Mouse (Mus musculus) heart, postnatal 0 days (tissue): ENCODE measurements around the gene Susd5. TPM values are rescaled to one million over a fixed set of nuclear protein-coding genes. Genes with fewer than 3 reads are reported as not detected.
A peak's percentile ranks its signal among the peaks of the same experiment; 100 is the strongest.

ENCODE experiments used
- ATAC-seq: fragments of 200-750 bp; cut with Nextera tagmentation; 2 replicates; pipeline ENCODE4 v1.8.0; 2017; ENCODE audit warnings: low read depth, moderate number of reproducible peaks, moderate library complexity; ENCODE audit not compliant: insufficient read depth
- DNase-seq: peaks from one replicate; pipeline ENCODE4 v3.0.0-alpha.2; 2016; ENCODE audit warnings: low spot score
- H3K27ac ChIP-seq: fragments of 300-500 bp; sonication (generic); 2 replicates; pipeline ENCODE4 v1.5.1; 2014; ENCODE audit warnings: low read depth, mild to moderate bottlenecking
- H3K27me3 ChIP-seq: fragments of 300-500 bp; sonication (generic); 2 replicates; pipeline ENCODE4 v1.6.1; 2014; ENCODE audit warnings: low read length, mixed read lengths; ENCODE audit not compliant: control insufficient read depth, insufficient read depth
- H3K36me3 ChIP-seq: fragments of 300-500 bp; sonication (generic); replicated peaks from 2 replicates; pipeline ENCODE4 v1.6.1; 2014; ENCODE audit warnings: low read length, mixed read lengths; ENCODE audit not compliant: control insufficient read depth, insufficient read depth
- H3K4me1 ChIP-seq: fragments of 300-500 bp; sonication (generic); 2 replicates; pipeline ENCODE4 v1.6.1; 2014; ENCODE audit warnings: antibody characterized with exemption; ENCODE audit not compliant: control insufficient read depth, insufficient read depth
- H3K4me2 ChIP-seq: fragments of 300-500 bp; sonication (generic); 2 replicates; pipeline ENCODE4 v1.6.1; 2014; ENCODE audit warnings: low read depth, mild to moderate bottlenecking, low read length, moderate library complexity
- H3K4me3 ChIP-seq: fragments of 300-500 bp; sonication (generic); 2 replicates; pipeline ENCODE4 v1.5.1; 2014; ENCODE audit warnings: low read depth, low read length
- H3K9ac ChIP-seq: fragments of 300-500 bp; sonication (generic); replicated peaks from 2 replicates; pipeline ENCODE4 v1.6.1; 2014; ENCODE audit warnings: low read depth, low read length, mixed read lengths
- H3K9me3 ChIP-seq: fragments of 300-500 bp; sonication (generic); replicated peaks from 2 replicates; pipeline ENCODE4 v1.6.1; 2016; ENCODE audit warnings: low read length; ENCODE audit not compliant: control insufficient read depth
- CTCF ChIP-seq: IDR thresholded peaks from 2 replicates; pipeline ENCODE4 v1.5.1; 2016; ENCODE audit warnings: antibody characterized with exemption, control low read depth, low read depth
- EP300 ChIP-seq: IDR thresholded peaks from 2 replicates; pipeline ENCODE4 v1.6.1; 2016; ENCODE audit warnings: antibody characterized with exemption, low read depth
- WGBS: fragments of 180-500 bp; shearing (Covaris S2); extraction: QIAGEN DNeasy Blood & Tissue Kit; methylation state at CpG from one replicate; pipeline ENCODE4 v1.1.7; 2014; 5-methylcytosine and 5-hydroxymethylcytosine counted together
- polyA plus RNA-seq: library from polyadenylated mRNA; unstranded; fragments of >200 nt; fragmentation: Nextera tagmentation; extraction: Ambion mirVana; gene quantifications from 2 replicates; pipeline ENCODE4 v1.2.1, GENCODE M21; 2015
- total RNA-seq: library from RNA; depleted of rRNA; stranded (reverse); fragments of >200 nt; gene quantifications from 2 replicates; pipeline ENCODE4 v1.2.3, GENCODE M21; 2014; ENCODE audit warnings: low replicate concordance

Gene Susd5
- total and polyA plus RNA-seq, 2 experiments from 2014 or later: 0.19 to 0.25 TPM

DNA sequence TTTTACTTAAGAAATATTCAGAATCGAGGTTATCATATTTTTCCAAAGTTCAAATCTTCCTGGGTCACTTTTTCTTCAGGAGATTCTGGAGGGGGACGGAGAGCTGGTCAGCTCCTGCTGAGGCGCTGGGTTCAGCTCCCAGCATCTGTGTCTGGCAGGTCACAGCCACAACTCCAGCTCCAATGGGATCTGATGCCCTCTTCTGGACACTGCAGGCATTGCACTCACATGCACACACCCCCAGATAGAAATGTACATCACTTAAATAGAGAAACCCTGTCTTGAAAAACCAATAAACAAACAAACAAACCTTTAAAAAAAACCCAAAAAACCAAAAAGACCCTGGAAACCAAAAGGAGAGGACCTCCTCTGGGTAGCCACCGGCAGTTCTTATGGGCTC, 41.2 kb upstream of the Susd5 start:
- no peak overlapping the region for H3K4me2 ChIP-seq
- no peak overlapping the region for H3K27ac ChIP-seq
- H3K4me3 ChIP-seq: no peak overlapping the region
- no peaks in the 10 kb centered on the region for H3K27me3 ChIP-seq
- H3K9me3 ChIP-seq: no peaks in the 10 kb centered on the region
- no peaks in the 10 kb centered on the region for H3K36me3 ChIP-seq
- TF ChIP-seq EP300: no peak
- no peak for TF ChIP-seq CTCF
- 86% methylated on average over 4 of the region's 4 CpGs for WGBS
- DNase-seq (no peak), ATAC-seq (no peak)
- H3K4me1 ChIP-seq: no peaks in the 10 kb centered on the region
- no peak overlapping the region for H3K9ac ChIP-seq

DNA sequence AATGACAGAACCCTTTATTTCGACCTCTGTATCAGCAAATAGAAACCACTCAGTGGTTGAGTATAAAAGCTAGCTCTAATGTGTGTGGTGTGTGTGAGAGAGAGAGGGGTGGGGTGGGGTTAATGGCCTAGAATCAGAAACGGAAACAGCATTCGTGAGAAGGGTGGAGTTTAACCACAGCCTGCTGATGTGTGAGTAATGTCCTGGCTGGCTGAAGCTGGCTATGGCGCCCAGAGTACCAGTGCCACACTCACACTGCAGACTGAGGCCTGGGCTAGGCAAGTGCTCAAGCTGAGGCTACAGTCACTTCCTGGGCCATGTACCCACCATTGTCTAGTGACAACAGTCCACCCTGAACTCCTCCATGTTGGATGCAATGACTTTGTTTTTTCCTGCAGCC, 40.5 kb upstream of the Susd5 start:
- Histone ChIP-seq H3K36me3 (no peaks in the 10 kb centered on the region), H3K27ac (no peak overlapping the region), H3K4me1 (no peaks in the 10 kb centered on the region), H3K27me3 (no peaks in the 10 kb centered on the region), H3K9ac (no peak overlapping the region), H3K4me2 (no peak overlapping the region), H3K4me3 (no peak overlapping the region), H3K9me3 (no peaks in the 10 kb centered on the region)
- no peak for TF ChIP-seq CTCF
- no peak for TF ChIP-seq EP300
- 51% methylated on average over 4 of the region's 4 CpGs for WGBS
- no peak for ATAC-seq
- no peak for DNase-seq

DNA sequence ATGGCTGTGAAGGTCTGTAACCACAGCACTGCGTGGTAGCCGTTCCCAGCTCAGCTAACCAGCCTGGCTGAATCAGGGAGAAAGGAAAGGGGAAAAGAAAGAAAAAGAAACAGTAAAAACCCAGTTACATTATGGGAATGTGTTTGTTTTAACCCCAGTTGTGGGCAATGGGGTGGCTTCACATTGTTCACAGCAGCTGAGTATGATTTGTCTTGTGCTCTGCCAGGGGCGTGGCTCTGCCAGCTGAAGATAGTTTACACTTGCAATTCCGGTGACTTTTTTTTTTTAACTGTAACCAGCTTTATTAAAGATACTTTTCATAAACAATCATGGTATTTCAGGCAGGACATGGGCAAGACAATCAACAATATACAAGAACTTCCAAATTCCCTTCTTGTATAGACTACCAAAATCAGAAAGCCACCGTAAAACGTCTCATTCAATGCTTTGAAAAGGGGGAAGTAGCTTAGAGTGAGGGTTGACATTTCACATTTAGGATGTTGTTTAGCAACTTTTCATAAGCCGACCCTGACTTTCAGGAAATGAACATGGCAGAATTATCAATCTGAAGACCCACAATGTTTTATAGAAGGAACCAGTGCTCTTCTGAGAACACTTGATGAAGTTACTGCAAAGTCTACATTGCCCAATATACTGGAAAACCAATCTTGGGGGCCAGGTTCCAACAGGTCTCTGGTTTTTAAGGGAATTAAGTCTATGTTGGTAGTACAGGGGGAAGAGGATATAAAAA, 37.8 kb upstream of the Susd5 start:
- 81% methylated on average over 7 of the region's 7 CpGs for WGBS
- Histone ChIP-seq H3K27ac (no peak overlapping the region), H3K4me2 (no peak overlapping the region), H3K27me3 (no peaks in the 10 kb centered on the region), H3K9ac (no peak overlapping the region), H3K4me1 (no peaks in the 10 kb centered on the region), H3K9me3 (no peaks in the 10 kb centered on the region), H3K36me3 (no peaks in the 10 kb centered on the region), H3K4me3 (no peak overlapping the region)
- DNase-seq (no peak), ATAC-seq (no peak)
- TF ChIP-seq CTCF: no peak
- no peak for TF ChIP-seq EP300

DNA sequence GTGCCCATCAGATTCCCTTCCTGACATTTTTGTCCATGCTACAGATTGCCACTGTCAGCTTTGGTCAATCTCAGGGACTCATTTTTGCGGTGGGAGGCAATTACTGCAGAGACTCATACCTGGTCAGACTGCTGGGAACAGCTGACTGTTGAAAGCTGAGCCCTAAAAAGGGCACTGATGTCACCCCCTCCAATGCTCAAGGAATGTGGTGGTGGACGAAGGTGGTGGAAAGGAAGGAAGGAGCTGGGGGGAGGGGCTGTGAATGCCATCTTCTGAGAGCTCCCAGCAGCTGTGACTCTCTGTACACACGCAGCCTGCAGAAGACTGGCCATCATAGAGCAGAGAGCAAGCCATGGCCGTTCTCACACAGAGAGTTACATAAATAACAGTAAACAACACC, 34.8 kb upstream of the Susd5 start:
- WGBS: 30% methylated on average over 4 of the region's 4 CpGs
- Histone ChIP-seq H3K27ac (no peak overlapping the region), H3K4me2 (no peak overlapping the region), H3K4me3 (no peak overlapping the region), H3K9me3 (no peaks in the 10 kb centered on the region), H3K27me3 (no peaks in the 10 kb centered on the region), H3K36me3 (no peaks in the 10 kb centered on the region), H3K4me1 (0 out of 2 replicates have a peak, but pooled peaks cover 7% of the 10 kb centered on the region), H3K9ac (no peak overlapping the region)
- ATAC-seq (no peak), DNase-seq (no peak)
- TF ChIP-seq EP300: no peak
- TF ChIP-seq CTCF: no peak

DNA sequence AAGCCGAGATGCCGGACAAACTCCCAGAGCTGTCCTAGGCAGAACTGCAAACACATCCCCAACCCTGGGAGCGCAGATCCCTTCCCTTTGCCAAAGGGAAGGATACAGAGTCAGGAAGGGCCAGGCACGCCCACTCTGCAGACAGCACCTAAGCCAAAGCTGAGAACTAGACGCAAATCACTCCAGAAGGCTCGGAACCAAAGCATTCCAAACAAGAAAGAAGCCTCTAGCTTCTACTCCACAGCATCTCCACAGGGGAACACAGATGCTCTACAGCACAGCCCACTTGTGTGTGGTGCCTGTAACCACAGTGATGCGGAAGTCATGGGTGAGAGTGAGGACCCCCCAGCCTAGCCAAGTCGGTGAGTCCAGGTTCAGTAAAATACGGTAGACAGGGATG, 31.8 kb upstream of the Susd5 start:
- ATAC-seq (no peak), DNase-seq (no peak)
- H3K9me3 ChIP-seq: no peaks in the 10 kb centered on the region
- H3K4me2 ChIP-seq: no peak overlapping the region
- no peaks in the 10 kb centered on the region for H3K36me3 ChIP-seq
- H3K27me3 ChIP-seq: no peaks in the 10 kb centered on the region
- no peak overlapping the region for H3K4me3 ChIP-seq
- WGBS: 48% methylated on average over 9 of the region's 9 CpGs
- H3K9ac ChIP-seq: no peak overlapping the region
- no peak for TF ChIP-seq EP300
- TF ChIP-seq CTCF: no peak
- H3K27ac ChIP-seq: no peak overlapping the region
- H3K4me1 ChIP-seq: 0 out of 2 replicates have a peak, but pooled peaks cover 7% of the 10 kb centered on the region

DNA sequence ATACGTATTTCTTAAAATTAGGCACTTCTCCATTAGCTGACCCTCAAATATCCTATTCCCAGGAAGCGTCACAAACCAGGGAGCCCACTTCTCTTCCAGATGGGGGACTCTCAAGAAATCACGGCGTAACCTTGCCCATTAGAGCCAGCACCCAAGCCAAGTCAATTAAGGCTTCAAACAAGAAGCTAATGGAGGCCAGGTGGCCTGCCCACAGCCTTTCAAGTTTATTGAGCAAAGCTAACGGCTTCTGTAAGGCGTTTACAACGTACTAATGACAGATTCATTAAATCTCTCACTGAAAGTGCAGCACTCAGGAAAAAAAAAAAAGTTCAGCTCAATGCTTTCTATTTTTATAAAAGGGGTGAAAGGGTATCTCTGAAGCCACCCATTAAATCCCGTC, 31.1 kb upstream of the Susd5 start:
- peak overlapping the region; percentile 76 for H3K4me3 ChIP-seq
- DNase-seq (no peak), ATAC-seq (no peak)
- H3K9ac ChIP-seq: no peak overlapping the region; the same call in none of the 2 replicates
- H3K27ac ChIP-seq: no peak overlapping the region
- H3K9me3 ChIP-seq: no peaks in the 10 kb centered on the region
- H3K27me3 ChIP-seq: no peaks in the 10 kb centered on the region
- WGBS: 20% methylated on average over 8 of the region's 8 CpGs
- H3K36me3 ChIP-seq: no peaks in the 10 kb centered on the region
- TF ChIP-seq EP300 (no peak), CTCF (no peak)
- peak overlapping the region; percentile 99 for H3K4me2 ChIP-seq
- 0 out of 2 replicates have a peak, but pooled peaks cover 7% of the 10 kb centered on the region for H3K4me1 ChIP-seq
